In the genomic region with DNA sequence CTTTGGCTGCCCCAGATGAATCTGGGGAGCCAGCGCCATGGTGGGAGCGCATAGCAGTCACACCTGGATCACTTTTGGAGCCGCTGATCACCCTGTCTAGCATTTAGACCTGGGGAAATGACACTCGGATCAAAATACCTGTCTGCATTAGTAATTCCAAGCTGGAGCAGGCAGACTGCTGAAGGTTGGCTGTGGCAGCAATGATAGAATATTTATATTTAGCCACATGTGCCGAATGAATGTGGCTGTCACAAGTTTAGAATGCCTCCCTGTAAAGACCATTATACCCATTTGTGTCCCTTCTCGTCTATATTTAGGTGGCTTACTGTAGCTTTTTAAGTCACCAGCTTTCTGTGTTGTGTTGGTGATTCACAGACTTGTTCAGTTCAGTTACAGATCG, we compare ENCODE assay signal across 10 mouse cellular contexts. TPM values are rescaled to one million over a fixed set of nuclear protein-coding genes. Genes with fewer than 3 reads are reported as not detected.
DNase-seq lines count a peak whose midpoint lies in the region; ATAC-seq and TF ChIP-seq lines count a peak whose summit lies in the region.
"Had no signal": no experiment of that assay in that cellular context is flagged by ENCODE, and none has a peak within 500 bp of the region (broad histone marks: within the 10 kb centered on the region; RNA-seq: fewer than 3 reads in every experiment).

No protein-coding gene starts in this region.

- dilution Hi-C loops in CH12.LX (cut with MboI; ENCODE audit: extremely low pct_ligation_motif_present, extremely low pct_unique_long_range_greater_than_20kb, low sequenced_read_pairs) = no loop called here

- ATAC-seq in hindbrain, embryonic 12.5 days (ENCODE audit: low FRiP score) = no peak
- ATAC-seq in hindbrain, embryonic 11.5 days (ENCODE audit: low FRiP score) = no peak
- ATAC-seq in limb, embryonic 13.5 days (ENCODE audit: low FRiP score, low read depth) = no peak

- no peak for TF ChIP-seq EP300 in CH12.LX (IDR thresholded peaks at IDR 0.05; ENCODE audit: low read length)

- no peaks in the 10 kb centered on the region; the same call in 1 of the 2 replicates for H3K79me2 ChIP-seq in CH12.LX (replicated peaks; ENCODE audit: control insufficient read depth, extremely low read depth, insufficient read depth, poor library complexity, severe bottlenecking)

- no peak overlapping the region for H3K27ac ChIP-seq in hindbrain, embryonic 12.5 days
- no peak overlapping the region for H3K27ac ChIP-seq in hindbrain, embryonic 11.5 days (ENCODE audit: low read depth, low read length)
- H3K27ac ChIP-seq in CH12.LX (ENCODE audit: insufficient read depth, low read depth) = no peak overlapping the region
- no peak overlapping the region for H3K27ac ChIP-seq in embryonic fibroblast, embryonic 13.5 days (ENCODE audit: insufficient read depth, low read length)
- H3K27ac ChIP-seq in limb, embryonic 13.5 days = no peak overlapping the region

- H3K4me3 ChIP-seq in hindbrain, embryonic 12.5 days = no peak overlapping the region
- H3K4me3 ChIP-seq in hindbrain, embryonic 11.5 days (ENCODE audit: low read depth, low read length) = no peak overlapping the region
- H3K4me3 ChIP-seq in CH12.LX (replicated peaks in 1 of 3; ENCODE audit: low read depth in 2 of 3, low read length in 2 of 3, poor library complexity in 1 of 3) = no peak overlapping the region
- peak overlapping the region; percentile 72 for H3K4me3 ChIP-seq in embryonic fibroblast, embryonic 13.5 days (ENCODE audit: insufficient read depth, low read length)
- peak overlapping the region; percentile 74 for H3K4me3 ChIP-seq in limb, embryonic 13.5 days

- in situ Hi-C loops in CH12.LX (cut with MboI; ENCODE audit: low pct_ligation_motif_present, low pct_unique_long_range_greater_than_20kb, low sequenced_read_pairs) = no loop called here

- H3K4me1 ChIP-seq in hindbrain, embryonic 12.5 days = peaks cover 18% of the 10 kb centered on the region
- no peaks in the 10 kb centered on the region for H3K4me1 ChIP-seq in hindbrain, embryonic 11.5 days (replicated peaks; ENCODE audit: control insufficient read depth, insufficient read depth, low read length)
- H3K4me1 ChIP-seq in CH12.LX (ENCODE audit: control insufficient read depth in 1 of 2, insufficient read depth in 2 of 2) = 0 out of 4 replicates have a peak, but pooled peaks cover 0 to 3% of the 10 kb centered on the region in 2 experiments
- peaks cover 9% of the 10 kb centered on the region for H3K4me1 ChIP-seq in embryonic fibroblast, embryonic 13.5 days (ENCODE audit: control insufficient read depth, insufficient read depth, low read length)
- peaks cover 28% of the 10 kb centered on the region; the same call in 1 of the 2 replicates for H3K4me1 ChIP-seq in limb, embryonic 13.5 days

- H3K27me3 ChIP-seq in hindbrain, embryonic 12.5 days = peaks cover 38% of the 10 kb centered on the region
- H3K27me3 ChIP-seq in hindbrain, embryonic 11.5 days (ENCODE audit: control insufficient read depth, insufficient read depth, low read length) = peaks cover 27% of the 10 kb centered on the region
- H3K27me3 ChIP-seq in CH12.LX (replicated peaks) = peaks cover 24% of the 10 kb centered on the region
- H3K27me3 ChIP-seq in limb, embryonic 13.5 days = peaks cover 29% of the 10 kb centered on the region

- no peak for DNase-seq in hindbrain, embryonic 11.5 days (ENCODE audit: low spot score)
- no peak for DNase-seq in CH12.LX (ENCODE audit: extremely low read depth)
- no peak for DNase-seq in adrenal gland, postnatal 36 days
- no peak for DNase-seq in ovary, adult 18-20 months (ENCODE audit: low spot score)
- no peak for DNase-seq in thymus, postnatal 25 days
- DNase-seq: right cerebral cortex, postnatal 25 days had no signal

- TF ChIP-seq CTCF in CH12.LX (conservative IDR thresholded peaks at IDR 0.05 in 1 of 2, IDR thresholded peaks at IDR 0.05 in 1 of 2; ENCODE audit: low read depth in 2 of 2, low read length in 2 of 2) = no peak
- no peak for TF ChIP-seq CTCF in embryonic fibroblast, embryonic 13.5 days (IDR thresholded peaks at IDR 0.05; ENCODE audit: borderline replicate concordance, insufficient read depth, low read length)

- H3K36me3 ChIP-seq in hindbrain, embryonic 12.5 days = no peaks in the 10 kb centered on the region
- H3K36me3 ChIP-seq in hindbrain, embryonic 11.5 days (ENCODE audit: control insufficient read depth, insufficient read depth, low read length) = no peaks in the 10 kb centered on the region
- no peaks in the 10 kb centered on the region for H3K36me3 ChIP-seq in CH12.LX (replicated peaks in 1 of 2; ENCODE audit: control insufficient read depth in 1 of 2, insufficient read depth in 1 of 2, low read length in 1 of 2)
- H3K36me3 ChIP-seq in limb, embryonic 13.5 days = no peaks in the 10 kb centered on the region

- no peak overlapping the region for H3K9ac ChIP-seq in hindbrain, embryonic 12.5 days
- no peak overlapping the region for H3K9ac ChIP-seq in hindbrain, embryonic 11.5 days (ENCODE audit: low read depth, low read length)
- no peak overlapping the region for H3K9ac ChIP-seq in CH12.LX (ENCODE audit: insufficient read depth, low read depth)
- H3K9ac ChIP-seq in limb, embryonic 13.5 days = no peak overlapping the region

- WGBS in hindbrain, embryonic 12.5 days = 78% methylated on average over 7 of the region's 7 CpGs
- WGBS in hindbrain, embryonic 11.5 days = 77% methylated on average over 7 of the region's 7 CpGs
- 75% methylated on average over 7 of the region's 7 CpGs for WGBS in limb, embryonic 13.5 days

- H3K4me2 ChIP-seq in hindbrain, embryonic 12.5 days (replicated peaks) = 0 out of 2 replicates have a peak overlapping the region, but pooled peaks have one; percentile 91
- no peak overlapping the region for H3K4me2 ChIP-seq in hindbrain, embryonic 11.5 days (replicated peaks; ENCODE audit: low read depth, low read length)
- H3K4me2 ChIP-seq in CH12.LX (ENCODE audit: insufficient read depth, low read depth, poor library complexity, severe bottlenecking) = peak overlapping the region; percentile 69; the same call in 1 of the 2 replicates
- H3K4me2 ChIP-seq in limb, embryonic 13.5 days (replicated peaks) = peak overlapping the region; percentile 95

- TF ChIP-seq RAD21 in CH12.LX (IDR thresholded peaks at IDR 0.05; ENCODE audit: low read depth, low read length) = no peak

- no peaks in the 10 kb centered on the region for H3K9me3 ChIP-seq in hindbrain, embryonic 12.5 days (replicated peaks)
- no peaks in the 10 kb centered on the region for H3K9me3 ChIP-seq in hindbrain, embryonic 11.5 days (ENCODE audit: control insufficient read depth, low read length)
- peaks cover 13% of the 10 kb centered on the region for H3K9me3 ChIP-seq in CH12.LX (replicated peaks; ENCODE audit: low read length)
- H3K9me3 ChIP-seq in limb, embryonic 13.5 days = no peaks in the 10 kb centered on the region

- no peak for TF ChIP-seq POLR2A in CH12.LX (IDR thresholded peaks at IDR 0.05; ENCODE audit: low read depth, low read length)
- no peak for TF ChIP-seq POLR2A in embryonic fibroblast, embryonic 13.5 days (IDR thresholded peaks at IDR 0.05; ENCODE audit: low read depth, low read length)

TF ChIP-seq in CH12.LX, 34 proteins besides CTCF, POLR2A, EP300 and RAD21 (continues in another document):
- TF ChIP-seq USF1 (IDR thresholded peaks at IDR 0.05; ENCODE audit: low read depth, low read length) = no peak
- no peak for TF ChIP-seq HCFC1 (IDR thresholded peaks at IDR 0.05; ENCODE audit: low read depth, low read length)
- no peak for TF ChIP-seq MYC (IDR thresholded peaks at IDR 0.05; ENCODE audit: low read depth, low read length)
- TF ChIP-seq CHD2 (IDR thresholded peaks at IDR 0.05; ENCODE audit: low read length) = no peak
- no peak for TF ChIP-seq IRF4 (IDR thresholded peaks at IDR 0.05; ENCODE audit: low read depth, low read length)
- no peak for TF ChIP-seq NELFE (IDR thresholded peaks at IDR 0.05; ENCODE audit: low read depth, low read length)
- TF ChIP-seq RCOR1 (conservative IDR thresholded peaks at IDR 0.05; ENCODE audit: low read depth, low read length) = no peak
- TF ChIP-seq GABPA (IDR thresholded peaks at IDR 0.05; ENCODE audit: insufficient replicate concordance, low read depth, low read length) = no peak
- no peak for TF ChIP-seq BHLHE40 (IDR thresholded peaks at IDR 0.05; ENCODE audit: low read depth, low read length)
- TF ChIP-seq MAZ (IDR thresholded peaks at IDR 0.05; ENCODE audit: low read depth, low read length) = no peak
- no peak for TF ChIP-seq JUN (IDR thresholded peaks at IDR 0.05; ENCODE audit: insufficient read depth, low read depth, low read length)

RNA-seq across cellular contexts. Expression of a gene that starts 2.1 kb away (rescaled TPM):
- polyA plus RNA-seq in hindbrain, embryonic 12.5 days (2016; fragmentation: Nextera tagmentation; extraction: Ambion mirVana) = 7.1 and 7.5 TPM in 2 replicates
- 5.6 and 6.1 TPM in 2 replicates for polyA plus RNA-seq in hindbrain, embryonic 11.5 days (2014; fragmentation: Nextera tagmentation; extraction: Ambion mirVana)
- total RNA-seq in CH12.LX (2012; rRNA removed) (2.3 and 2.4 TPM in 2 replicates), CH12.LX (2014; rRNA removed) (0.81 and 0.95 TPM in 2 replicates)
- polyA plus RNA-seq in CH12.LX (2012; ENCODE audit: insufficient read length, low read depth) = 1.1 and 1.8 TPM in 2 replicates
- polyA plus RNA-seq in embryonic fibroblast, embryonic 13.5 days (2011; ENCODE audit: insufficient read length, low read depth, missing spikeins) = 14.7 and 16.3 TPM in 2 replicates
- polyA plus RNA-seq in limb, embryonic 13.5 days (2015; fragmentation: Nextera tagmentation; extraction: Ambion mirVana) = 8.9 and 11.5 TPM in 2 replicates
- 10 to 100 TPM; 17.7 to 24.3 TPM for total RNA-seq in adrenal gland, postnatal 36 days (2021)

RNA-seq across cellular contexts. Expression of a gene that starts 33.6 kb away (rescaled TPM):
- polyA plus RNA-seq in hindbrain, embryonic 12.5 days (2016; fragmentation: Nextera tagmentation; extraction: Ambion mirVana) = 117 and 128 TPM in 2 replicates
- 155 and 176 TPM in 2 replicates for polyA plus RNA-seq in hindbrain, embryonic 11.5 days (2014; fragmentation: Nextera tagmentation; extraction: Ambion mirVana)
- 118 and 141 TPM in 2 replicates for total RNA-seq in CH12.LX (2012; rRNA removed)
- 245 and 269 TPM in 2 replicates for total RNA-seq in CH12.LX (2014; rRNA removed)
- 157 and 164 TPM in 2 replicates for polyA plus RNA-seq in CH12.LX (2012; ENCODE audit: insufficient read length, low read depth)
- polyA plus RNA-seq in embryonic fibroblast, embryonic 13.5 days (2011; ENCODE audit: insufficient read length, low read depth, missing spikeins) = 80.0 and 81.6 TPM in 2 replicates
- polyA plus RNA-seq in limb, embryonic 13.5 days (2015; fragmentation: Nextera tagmentation; extraction: Ambion mirVana) = 156 and 174 TPM in 2 replicates
- 10 to 100 TPM; 67.6 to 72.7 TPM for total RNA-seq in adrenal gland, postnatal 36 days (2021)

RNA-seq across cellular contexts. Expression of a gene that starts 39.1 kb away (rescaled TPM):
- 6.0 and 6.2 TPM in 2 replicates for polyA plus RNA-seq in hindbrain, embryonic 12.5 days (2016; fragmentation: Nextera tagmentation; extraction: Ambion mirVana)
- 6.3 and 7.1 TPM in 2 replicates for polyA plus RNA-seq in hindbrain, embryonic 11.5 days (2014; fragmentation: Nextera tagmentation; extraction: Ambion mirVana)
- total RNA-seq in CH12.LX (2012; rRNA removed) (13.7 and 16.8 TPM in 2 replicates), CH12.LX (2014; rRNA removed) (24.0 and 25.8 TPM in 2 replicates)
- polyA plus RNA-seq in CH12.LX (2012; ENCODE audit: insufficient read length, low read depth) = 23.6 and 24.7 TPM in 2 replicates
- 0.55 and 0.56 TPM in 2 replicates for polyA plus RNA-seq in embryonic fibroblast, embryonic 13.5 days (2011; ENCODE audit: insufficient read length, low read depth, missing spikeins)
- 0.25 and 0.31 TPM in 2 replicates for polyA plus RNA-seq in limb, embryonic 13.5 days (2015; fragmentation: Nextera tagmentation; extraction: Ambion mirVana)
- total RNA-seq in adrenal gland, postnatal 36 days (2021) = 100 to 1,000 TPM; 105 to 213 TPM
- total RNA-seq: megakaryocyte-erythroid progenitor cell, adult 5-6 weeks had no signal

Comparison
In these comparisons a context has a peak if more than half of its experiments do, and no peak if none do; other contexts are left out.
1. H3K4me3 ChIP-seq: peak in embryonic fibroblast, embryonic 13.5 days (single experiment) and limb, embryonic 13.5 days (single experiment); none in hindbrain, embryonic 12.5 days (single experiment), hindbrain, embryonic 11.5 days (single experiment) and CH12.LX (0 of 3).